Mouse (Mus musculus): ENCODE measurements at regions not wholly inside any gene's neighbourhood (a gene's known extent, or its start where the extent isn't known, plus 50 kb on each side); places are given as distances from the start of the nearest gene placed in this dataset.

DNA sequence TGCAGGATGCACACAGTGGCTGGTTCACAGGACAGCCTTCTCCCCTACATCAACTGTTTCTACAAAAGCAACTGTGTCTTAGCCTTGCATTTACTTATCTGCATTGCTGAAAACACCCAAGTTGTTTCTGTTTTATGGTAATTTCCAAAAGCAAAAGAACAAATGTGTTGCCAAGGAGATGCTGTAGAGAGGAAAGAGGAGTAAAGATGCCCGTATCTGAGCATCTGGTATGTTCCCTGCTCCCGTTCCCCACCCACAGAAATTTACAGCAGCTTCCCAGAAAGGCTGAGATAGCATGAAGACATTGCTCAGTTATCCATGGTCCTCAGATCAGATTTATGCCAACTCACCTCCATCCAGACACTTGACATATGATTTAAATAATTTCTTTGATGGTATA is 104.5 kb upstream of the Npy2r start:
- ATAC-seq (ENCODE audit: low FRiP score, low TSS enrichment): no peak
- H3K4me3 ChIP-seq (replicated peaks; ENCODE audit: low read depth, low read length): no peak overlapping the region
- H3K9me3 ChIP-seq (ENCODE audit: control insufficient read depth, low read length): no peaks in the 10 kb centered on the region
- no peak overlapping the region for H3K9ac ChIP-seq (replicated peaks; ENCODE audit: low read length)
- DNase-seq: no peak
- WGBS: 53% methylated on average over 2 of the region's 2 CpGs
- H3K4me2 ChIP-seq (ENCODE audit: low read length): no peak overlapping the region
- no peaks in the 10 kb centered on the region for H3K4me1 ChIP-seq (ENCODE audit: control insufficient read depth, insufficient read depth, low read length)
- no peaks in the 10 kb centered on the region for H3K27me3 ChIP-seq (ENCODE audit: control insufficient read depth, insufficient read depth, low read length)
- H3K36me3 ChIP-seq (ENCODE audit: control insufficient read depth, insufficient read depth, low read length): no peaks in the 10 kb centered on the region
- no peak overlapping the region for H3K27ac ChIP-seq (replicated peaks; ENCODE audit: low read depth, low read length)

DNA sequence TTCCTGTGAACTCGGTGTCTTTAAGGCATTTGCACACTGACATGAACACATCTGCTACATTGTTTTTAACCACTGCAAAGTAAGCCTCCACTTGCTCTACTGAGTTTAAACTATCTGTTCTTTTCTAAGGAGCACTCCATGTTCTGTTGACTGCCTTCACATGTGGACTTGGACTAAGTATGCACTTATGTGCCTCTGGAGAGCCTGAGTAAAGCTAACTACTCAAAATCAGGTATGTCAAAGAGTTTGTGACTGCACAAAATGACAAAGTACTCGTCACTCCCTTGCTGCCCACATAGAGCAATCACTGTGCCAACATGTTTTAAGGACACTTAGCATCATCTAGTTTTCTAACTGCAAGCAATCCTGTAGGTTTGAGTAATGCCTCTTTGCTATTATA is 92.2 kb upstream of the Npy2r start:
- Histone ChIP-seq H3K36me3 (ENCODE audit: control insufficient read depth, insufficient read depth, low read length) (no peaks in the 10 kb centered on the region), H3K27ac (replicated peaks; ENCODE audit: low read depth, low read length) (no peak overlapping the region), H3K9me3 (ENCODE audit: control insufficient read depth, low read length) (no peaks in the 10 kb centered on the region), H3K4me2 (ENCODE audit: low read length) (no peak overlapping the region), H3K27me3 (ENCODE audit: control insufficient read depth, insufficient read depth, low read length) (no peaks in the 10 kb centered on the region), H3K4me3 (replicated peaks; ENCODE audit: low read depth, low read length) (no peak overlapping the region), H3K9ac (replicated peaks; ENCODE audit: low read length) (no peak overlapping the region), H3K4me1 (ENCODE audit: control insufficient read depth, insufficient read depth, low read length) (no peaks in the 10 kb centered on the region)
- no peak for DNase-seq
- ATAC-seq (ENCODE audit: low FRiP score, low TSS enrichment): no peak
- WGBS: 88% methylated on average over 2 of the region's 2 CpGs

DNA sequence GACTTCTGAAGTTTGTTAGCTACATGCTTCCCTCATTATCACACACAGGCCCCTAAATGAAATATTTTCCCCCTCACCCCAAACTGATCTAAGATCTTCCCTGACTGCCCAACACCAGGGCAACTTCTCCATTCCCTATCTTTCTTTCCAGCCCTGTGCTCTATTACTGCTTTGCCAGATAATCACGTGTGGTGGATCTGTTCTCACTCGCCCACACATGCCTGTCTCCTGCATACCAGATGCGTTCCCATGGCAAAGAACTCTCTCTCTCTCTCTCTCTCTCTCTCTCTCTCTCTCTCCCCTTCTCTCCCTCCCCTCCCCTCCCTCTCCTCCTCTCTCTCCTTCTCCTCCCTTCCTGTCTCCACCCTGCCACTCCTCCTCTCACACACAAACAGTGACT is 88.8 kb upstream of the Npy2r start:
- Histone ChIP-seq H3K27me3 (ENCODE audit: control insufficient read depth, insufficient read depth, low read length) (no peaks in the 10 kb centered on the region), H3K4me2 (ENCODE audit: low read length) (no peak overlapping the region), H3K9me3 (ENCODE audit: control insufficient read depth, low read length) (no peaks in the 10 kb centered on the region), H3K27ac (replicated peaks; ENCODE audit: low read depth, low read length) (no peak overlapping the region), H3K36me3 (ENCODE audit: control insufficient read depth, insufficient read depth, low read length) (no peaks in the 10 kb centered on the region), H3K4me3 (replicated peaks; ENCODE audit: low read depth, low read length) (no peak overlapping the region), H3K4me1 (ENCODE audit: control insufficient read depth, insufficient read depth, low read length) (no peaks in the 10 kb centered on the region), H3K9ac (replicated peaks; ENCODE audit: low read length) (no peak overlapping the region)
- DNase-seq: no peak
- 18% methylated on average over 3 of the region's 3 CpGs for WGBS
- ATAC-seq (ENCODE audit: low FRiP score, low TSS enrichment): no peak; the same call in 1 of the 2 replicates

DNA sequence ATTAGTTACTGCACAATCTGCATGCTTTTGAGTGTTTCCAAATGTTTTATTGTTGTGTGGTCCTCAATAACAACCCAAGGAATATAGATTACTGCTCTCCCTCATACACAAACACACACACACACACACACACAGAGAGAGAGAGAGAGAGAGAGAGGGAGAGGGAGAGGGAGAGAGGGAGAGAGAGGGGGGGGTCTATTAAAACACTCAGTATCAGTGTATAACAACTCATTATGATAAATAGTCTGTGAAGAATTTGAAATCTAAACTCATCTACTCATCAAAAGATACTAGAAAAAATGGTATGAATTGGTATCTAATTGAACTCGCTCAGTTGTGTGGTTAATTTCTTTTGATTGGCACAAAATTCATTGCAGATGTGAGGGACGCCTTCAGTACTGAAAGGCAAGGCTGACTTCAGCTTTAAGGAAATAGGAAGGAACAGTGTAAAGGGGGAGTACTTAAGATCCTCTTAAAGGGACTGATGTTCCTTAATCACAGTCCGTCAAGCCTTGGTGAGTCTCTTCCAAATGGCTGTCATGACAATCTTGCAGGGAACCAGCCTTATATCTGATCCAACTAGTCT is 72.6 kb upstream of the Npy2r start:
- Histone ChIP-seq H3K36me3 (ENCODE audit: control insufficient read depth, insufficient read depth, low read length) (no peaks in the 10 kb centered on the region), H3K4me1 (ENCODE audit: control insufficient read depth, insufficient read depth, low read length) (no peaks in the 10 kb centered on the region), H3K27me3 (ENCODE audit: control insufficient read depth, insufficient read depth, low read length) (no peaks in the 10 kb centered on the region), H3K27ac (replicated peaks; ENCODE audit: low read depth, low read length) (no peak overlapping the region), H3K4me2 (ENCODE audit: low read length) (no peak overlapping the region), H3K9me3 (ENCODE audit: control insufficient read depth, low read length) (no peaks in the 10 kb centered on the region), H3K9ac (replicated peaks; ENCODE audit: low read length) (no peak overlapping the region), H3K4me3 (replicated peaks; ENCODE audit: low read depth, low read length) (no peak overlapping the region)
- no peak for DNase-seq
- WGBS: 86% methylated on average over 3 of the region's 3 CpGs
- no peak for ATAC-seq (ENCODE audit: low FRiP score, low TSS enrichment)

DNA sequence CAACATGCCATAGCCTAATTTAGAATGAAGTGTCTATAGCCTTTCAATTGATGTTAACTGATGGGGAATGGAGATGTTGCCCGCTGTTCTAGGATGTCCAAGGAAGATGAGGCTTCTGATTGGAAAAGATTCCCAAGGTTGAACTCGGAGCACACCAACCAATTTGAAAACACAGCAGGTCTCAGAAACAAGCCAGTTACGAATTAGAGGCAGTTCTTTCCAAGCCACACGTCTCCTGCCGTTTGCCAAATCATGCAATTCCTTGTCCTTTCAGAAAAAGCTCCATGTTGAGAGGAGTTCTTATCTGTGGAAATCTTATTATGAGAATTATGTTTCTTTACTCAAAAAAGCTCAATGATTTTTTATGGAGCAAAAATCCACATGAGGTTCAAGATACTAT is 71.5 kb upstream of the Npy2r start:
- no peak overlapping the region for H3K9ac ChIP-seq (replicated peaks; ENCODE audit: low read length)
- H3K36me3 ChIP-seq (ENCODE audit: control insufficient read depth, insufficient read depth, low read length): no peaks in the 10 kb centered on the region
- no peaks in the 10 kb centered on the region for H3K9me3 ChIP-seq (ENCODE audit: control insufficient read depth, low read length)
- H3K27ac ChIP-seq (replicated peaks; ENCODE audit: low read depth, low read length): no peak overlapping the region
- DNase-seq (no peak), ATAC-seq (ENCODE audit: low FRiP score, low TSS enrichment) (no peak)
- no peaks in the 10 kb centered on the region for H3K27me3 ChIP-seq (ENCODE audit: control insufficient read depth, insufficient read depth, low read length)
- H3K4me2 ChIP-seq (ENCODE audit: low read length): no peak overlapping the region
- no peak overlapping the region for H3K4me3 ChIP-seq (replicated peaks; ENCODE audit: low read depth, low read length)
- no peaks in the 10 kb centered on the region for H3K4me1 ChIP-seq (ENCODE audit: control insufficient read depth, insufficient read depth, low read length)
- WGBS: 84% methylated on average over 5 of the region's 5 CpGs

DNA sequence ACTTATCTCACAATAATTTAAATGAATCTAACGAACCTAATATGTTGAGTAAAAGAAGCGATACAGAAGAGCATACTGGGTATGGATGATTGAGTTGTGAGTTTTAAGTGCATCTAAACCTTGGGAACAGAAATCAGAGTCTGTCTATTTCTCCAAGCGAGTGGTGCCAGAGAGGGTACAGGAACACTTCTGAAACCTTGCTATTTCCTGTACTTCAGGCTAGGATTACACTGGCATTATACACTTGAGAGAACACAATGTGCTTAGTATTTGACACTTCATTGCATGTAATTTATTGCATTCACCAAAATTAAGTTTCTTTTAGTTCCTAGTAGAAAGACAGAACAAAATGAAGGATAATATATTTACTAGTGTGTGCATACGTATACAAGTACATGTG is 54.0 kb upstream of the Npy2r start:
- H3K4me2 ChIP-seq (ENCODE audit: low read length): no peak overlapping the region
- ATAC-seq (ENCODE audit: low FRiP score, low TSS enrichment) (no peak), DNase-seq (no peak)
- H3K4me3 ChIP-seq (replicated peaks; ENCODE audit: low read depth, low read length): no peak overlapping the region
- H3K9ac ChIP-seq (replicated peaks; ENCODE audit: low read length): no peak overlapping the region
- no peak overlapping the region for H3K27ac ChIP-seq (replicated peaks; ENCODE audit: low read depth, low read length)
- no peaks in the 10 kb centered on the region for H3K9me3 ChIP-seq (ENCODE audit: control insufficient read depth, low read length)
- H3K36me3 ChIP-seq (ENCODE audit: control insufficient read depth, insufficient read depth, low read length): no peaks in the 10 kb centered on the region
- H3K4me1 ChIP-seq (ENCODE audit: control insufficient read depth, insufficient read depth, low read length): no peaks in the 10 kb centered on the region
- H3K27me3 ChIP-seq (ENCODE audit: control insufficient read depth, insufficient read depth, low read length): no peaks in the 10 kb centered on the region
- 94% methylated on average over 4 of the region's 4 CpGs for WGBS

DNA sequence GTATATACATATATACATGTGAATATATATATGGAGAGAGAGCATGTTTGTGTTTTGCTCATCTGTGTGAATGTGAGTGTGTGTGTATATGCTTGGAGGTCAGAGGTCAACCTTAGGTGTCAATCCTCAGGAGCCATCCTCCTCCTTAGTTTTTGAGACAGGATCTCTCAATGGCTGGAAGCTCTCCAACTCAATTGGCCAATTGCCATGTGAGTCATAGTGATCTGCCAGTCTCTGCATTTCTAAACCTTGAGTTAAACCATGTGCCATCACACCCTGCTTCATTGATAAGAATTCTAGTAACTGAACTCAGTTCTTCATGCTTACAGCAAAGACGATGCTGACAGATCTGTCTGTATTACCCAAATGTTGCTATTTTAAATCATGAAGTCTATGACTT is 50.8 kb upstream of the Npy2r start:
- Histone ChIP-seq H3K36me3 (ENCODE audit: control insufficient read depth, insufficient read depth, low read length) (no peaks in the 10 kb centered on the region), H3K4me3 (replicated peaks; ENCODE audit: low read depth, low read length) (no peak overlapping the region), H3K9me3 (ENCODE audit: control insufficient read depth, low read length) (no peaks in the 10 kb centered on the region), H3K9ac (replicated peaks; ENCODE audit: low read length) (no peak overlapping the region), H3K4me1 (ENCODE audit: control insufficient read depth, insufficient read depth, low read length) (no peaks in the 10 kb centered on the region), H3K4me2 (ENCODE audit: low read length) (no peak overlapping the region), H3K27me3 (ENCODE audit: control insufficient read depth, insufficient read depth, low read length) (no peaks in the 10 kb centered on the region), H3K27ac (replicated peaks; ENCODE audit: low read depth, low read length) (no peak overlapping the region)
- WGBS: 95% methylated on average over 1 of the region's 1 CpGs
- no peak for DNase-seq
- no peak for ATAC-seq (ENCODE audit: low FRiP score, low TSS enrichment)
